Mouse (Mus musculus): ENCODE measurements around the gene Syn3.

The Syn3 gene

GRCm38 (mm10) chr10:86100281-86100851, 398.3 kb downstream of the Syn3 start:
- DNase-seq (ENCODE audit: low spot score in 2 of 2): no peak

GRCm38 (mm10) chr10:86098363-86098762, 400.3 kb downstream of the Syn3 start:
- DNase-seq (ENCODE audit: low spot score in 2 of 2): no peak

GRCm38 (mm10) chr10:86093109-86094035, 405.3 kb downstream of the Syn3 start:
- no peak for DNase-seq (ENCODE audit: low spot score in 2 of 2)

- no peak for DNase-seq (ENCODE audit: low spot score in 2 of 2)
Measured at GRCm38 (mm10) chr10:86091919-86092318, 406.8 kb downstream of the Syn3 start.

GRCm38 (mm10) chr10:86079921-86080320, 418.8 kb downstream of the Syn3 start:
- DNase-seq (ENCODE audit: low spot score in 2 of 2): no peak

- DNase-seq (ENCODE audit: low spot score in 2 of 2): no peak
Measured at GRCm38 (mm10) chr10:86078761-86079160, 419.9 kb downstream of the Syn3 start.

- DNase-seq (ENCODE audit: low spot score in 2 of 2): no peak
Measured at GRCm38 (mm10) chr10:86077272-86077671, 421.4 kb downstream of the Syn3 start.

- no peak for DNase-seq (ENCODE audit: low spot score in 2 of 2)
Measured at GRCm38 (mm10) chr10:86074971-86075711, 423.6 kb downstream of the Syn3 start.

- DNase-seq (ENCODE audit: low spot score in 2 of 2): no peak
Measured at GRCm38 (mm10) chr10:86074134-86074533, 424.6 kb downstream of the Syn3 start.

GRCm38 (mm10) chr10:86070751-86071150, 427.9 kb downstream of the Syn3 start:
- no peak for DNase-seq (ENCODE audit: low spot score in 2 of 2)

GRCm38 (mm10) chr10:86069341-86069740, 429.4 kb downstream of the Syn3 start:
- DNase-seq (ENCODE audit: low spot score in 2 of 2): no peak

GRCm38 (mm10) chr10:86067911-86068310, 430.8 kb downstream of the Syn3 start:
- DNase-seq (ENCODE audit: low spot score in 2 of 2): no peak

GRCm38 (mm10) chr10:86066651-86067050, 432.0 kb downstream of the Syn3 start:
- no peak for DNase-seq (ENCODE audit: low spot score in 2 of 2)

- no peak for DNase-seq (ENCODE audit: low spot score in 2 of 2)
Measured at GRCm38 (mm10) chr10:86065661-86066060, 433.0 kb downstream of the Syn3 start.

GRCm38 (mm10) chr10:86064937-86065336, 433.8 kb downstream of the Syn3 start:
- DNase-seq (ENCODE audit: low spot score in 2 of 2): peak; percentile 51 to 71

GRCm38 (mm10) chr10:86063018-86063384, 435.7 kb downstream of the Syn3 start:
- DNase-seq (ENCODE audit: low spot score in 2 of 2): no peak

GRCm38 (mm10) chr10:86062261-86063017, 436.3 kb downstream of the Syn3 start:
- DNase-seq (ENCODE audit: low spot score in 2 of 2): no peak

GRCm38 (mm10) chr10:86060267-86060666, 438.4 kb downstream of the Syn3 start:
- no peak for DNase-seq (ENCODE audit: low spot score in 2 of 2)

GRCm38 (mm10) chr10:86057712-86058111, 441.0 kb downstream of the Syn3 start:
- no peak for DNase-seq (ENCODE audit: low spot score in 2 of 2)

- no peak for DNase-seq (ENCODE audit: low spot score in 2 of 2)
Measured at GRCm38 (mm10) chr10:86057286-86057685, 441.4 kb downstream of the Syn3 start.

GRCm38 (mm10) chr10:86056297-86056903, 442.3 kb downstream of the Syn3 start:
- DNase-seq (ENCODE audit: low spot score in 2 of 2): no peak
